Mouse (Mus musculus) monocyte, adult 2 months (primary cell): ENCODE results near the gene Apbb1ip.
"Not testable (repeated sequence)": the region's sequence is repeated elsewhere in the genome, so short reads cannot be mapped to it uniquely, and the experiment has no call there.

Experiments
- DNase-seq, 2 experiments: peaks; one replicate each; pipeline ENCODE4 v3.0.0; 2022; ENCODE audit warnings: low spot score in 2 of 2, low read depth in 1 of 2

Gene Apbb1ip

GRCm38 (mm10) chr2:22815674-22816073 is 41.8 kb downstream of the Apbb1ip start:
- no peak for DNase-seq

GRCm38 (mm10) chr2:22816231-22816630 is 42.3 kb downstream of the Apbb1ip start:
- DNase-seq: no peak

DNA sequence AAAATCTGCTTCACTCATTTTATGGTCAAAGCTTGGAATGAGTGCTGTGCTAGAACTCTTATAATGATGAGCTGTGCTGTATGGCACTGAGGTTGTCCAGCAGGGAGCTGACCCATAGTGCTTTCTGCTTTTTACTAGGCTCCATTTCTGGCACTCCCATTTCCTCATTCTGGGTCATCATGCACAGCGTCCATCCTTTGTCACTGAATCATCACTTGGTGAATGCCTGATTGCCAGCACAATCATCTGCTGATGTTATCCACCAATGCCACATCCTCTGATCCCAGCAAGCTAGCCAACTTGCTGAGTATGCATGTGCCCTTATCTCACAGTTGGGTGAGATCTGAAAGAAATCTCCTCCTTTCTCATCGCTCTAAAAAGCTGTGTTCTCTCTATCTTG is 48.4 kb downstream of the Apbb1ip start:
- DNase-seq: no peak

DNA sequence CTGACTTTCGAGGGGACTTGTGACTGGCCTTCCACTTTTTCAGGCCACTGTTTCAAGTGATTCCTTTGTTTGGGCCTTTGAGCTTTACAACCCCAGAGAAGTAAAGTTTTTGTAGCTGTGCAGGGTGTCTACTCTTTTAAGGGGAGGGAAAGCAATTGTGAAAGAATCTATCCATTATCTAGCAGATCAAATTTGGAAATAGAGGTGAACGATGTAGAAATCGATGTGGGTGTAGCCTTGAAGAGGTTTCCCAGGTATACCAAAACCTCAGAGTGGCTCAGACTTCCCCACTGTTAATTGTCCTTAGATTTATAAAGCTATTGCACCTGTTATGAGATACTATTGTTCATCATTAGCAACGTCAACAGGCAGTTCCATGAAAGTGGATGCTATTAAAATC is 71.6 kb downstream of the Apbb1ip start:
- DNase-seq: no peak

- no peak for DNase-seq
These were observed 78.0 kb downstream of the Apbb1ip start for GRCm38 (mm10) chr2:22851900-22852299.

DNA sequence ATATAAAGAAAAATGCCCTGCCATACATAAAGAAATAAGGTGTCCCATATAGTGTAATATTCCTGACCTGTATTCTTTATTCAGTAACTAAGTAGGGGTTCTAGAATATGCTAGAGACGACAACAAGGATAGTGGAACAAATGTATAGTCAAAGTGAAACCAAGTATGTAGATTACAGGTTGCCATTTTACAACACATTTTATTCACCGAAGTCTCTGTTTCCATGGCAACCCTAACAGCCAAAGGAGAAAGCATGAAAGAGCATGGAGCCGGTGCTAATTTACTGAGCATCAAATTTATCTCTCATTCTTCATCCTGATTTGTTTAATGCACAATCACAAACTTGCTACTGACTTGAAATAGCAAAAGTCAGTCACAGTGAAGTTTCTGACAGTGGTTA is 83.6 kb downstream of the Apbb1ip start:
- DNase-seq: no peak

GRCm38 (mm10) chr2:22862194-22862593 is 88.3 kb downstream of the Apbb1ip start:
- no peak for DNase-seq

GRCm38 (mm10) chr2:22864394-22865037 is 90.6 kb downstream of the Apbb1ip start:
- peak; percentile 14 to 56 for DNase-seq

GRCm38 (mm10) chr2:22865818-22866217 is 91.9 kb downstream of the Apbb1ip start:
- DNase-seq: peak in 1 of 2 experiments; percentile 6

DNA sequence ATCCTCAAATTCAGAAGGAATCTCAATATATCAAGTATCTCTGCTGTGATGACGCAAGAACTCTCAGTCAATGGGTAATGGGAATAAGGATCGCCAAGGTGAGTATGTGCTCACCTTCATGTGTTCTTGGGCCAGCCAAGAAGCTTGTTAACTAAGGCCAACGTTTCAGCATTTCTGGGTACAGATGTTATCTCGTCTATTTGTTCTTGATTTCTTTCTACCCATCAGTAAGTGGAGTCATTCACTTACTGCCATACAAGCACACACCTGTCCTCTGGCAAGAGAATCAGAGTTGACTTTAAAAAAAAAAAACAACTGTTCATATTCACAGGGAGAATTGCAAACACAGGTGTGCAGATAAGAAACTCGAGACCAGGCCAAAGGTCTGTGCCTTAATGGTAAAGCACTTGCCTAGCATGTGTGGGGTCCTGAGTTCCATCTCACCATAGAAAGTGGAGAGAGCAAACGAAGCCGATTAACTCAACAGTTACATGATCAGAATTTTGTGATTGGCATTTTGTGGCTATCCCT is 93.1 kb downstream of the Apbb1ip start:
- DNase-seq: no peak

GRCm38 (mm10) chr2:22873159-22873558 is 99.3 kb downstream of the Apbb1ip start:
- DNase-seq: no peak

GRCm38 (mm10) chr2:22874628-22875027 is 100.7 kb downstream of the Apbb1ip start:
- no peak for DNase-seq

- DNase-seq: no peak
These were observed 102.7 kb downstream of the Apbb1ip start for GRCm38 (mm10) chr2:22876614-22877013.

DNA sequence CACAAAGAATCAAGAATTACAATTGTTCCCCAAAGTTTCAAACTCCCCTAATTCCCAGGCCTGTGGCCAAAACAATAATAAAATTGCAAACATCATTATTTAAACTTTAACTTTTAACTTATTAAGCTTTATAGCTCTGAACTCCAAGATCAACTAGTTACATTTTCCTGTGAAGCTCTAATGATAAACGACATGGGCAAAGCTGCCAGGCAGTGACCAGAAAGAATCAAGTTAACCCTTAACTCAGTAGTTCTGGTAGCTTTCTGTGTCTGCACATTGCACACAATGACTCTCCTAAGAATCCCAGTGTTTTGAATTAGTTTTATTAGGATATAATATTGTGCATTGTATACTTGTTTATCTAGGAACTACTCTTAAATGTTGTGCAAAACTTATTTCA is 104.9 kb downstream of the Apbb1ip start:
- DNase-seq: no peak

DNA sequence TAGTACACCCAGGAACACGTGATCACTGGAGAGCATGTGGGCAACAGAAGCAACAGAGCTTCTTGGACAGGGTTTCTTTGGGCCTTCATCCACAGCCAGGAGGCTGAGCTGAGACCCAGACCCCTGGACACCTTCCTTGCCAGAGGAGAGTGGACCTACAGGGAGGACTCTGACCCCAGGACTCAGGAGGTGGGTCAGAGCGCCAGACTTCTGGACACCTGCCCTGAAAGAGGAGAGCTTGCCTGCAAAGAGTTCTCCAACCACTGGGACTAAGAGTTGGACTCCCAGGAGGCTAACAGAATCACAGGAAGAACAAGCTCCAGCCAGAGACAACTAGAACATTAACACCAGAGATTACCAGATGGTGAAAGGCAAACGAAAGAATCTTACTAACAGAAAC is 106.8 kb downstream of the Apbb1ip start:
- DNase-seq: not testable (repeated sequence)

DNA sequence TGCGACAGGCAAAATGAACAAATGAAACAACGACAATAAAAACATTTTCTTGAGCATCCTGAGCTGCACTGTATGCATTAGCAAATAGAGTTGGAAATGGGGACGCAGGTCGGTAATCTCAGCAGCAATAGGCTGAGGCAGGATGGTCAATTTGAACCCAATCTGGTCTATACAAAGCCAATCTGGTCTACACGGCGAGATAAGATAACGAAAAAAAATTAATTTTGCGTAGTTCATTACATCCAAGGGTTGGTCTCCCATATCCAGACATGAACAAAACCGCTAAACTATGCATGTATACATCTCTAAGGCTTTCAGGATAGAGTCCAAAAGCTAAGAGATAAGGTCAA is 121.0 kb downstream of the Apbb1ip start:
- no peak for DNase-seq

DNA sequence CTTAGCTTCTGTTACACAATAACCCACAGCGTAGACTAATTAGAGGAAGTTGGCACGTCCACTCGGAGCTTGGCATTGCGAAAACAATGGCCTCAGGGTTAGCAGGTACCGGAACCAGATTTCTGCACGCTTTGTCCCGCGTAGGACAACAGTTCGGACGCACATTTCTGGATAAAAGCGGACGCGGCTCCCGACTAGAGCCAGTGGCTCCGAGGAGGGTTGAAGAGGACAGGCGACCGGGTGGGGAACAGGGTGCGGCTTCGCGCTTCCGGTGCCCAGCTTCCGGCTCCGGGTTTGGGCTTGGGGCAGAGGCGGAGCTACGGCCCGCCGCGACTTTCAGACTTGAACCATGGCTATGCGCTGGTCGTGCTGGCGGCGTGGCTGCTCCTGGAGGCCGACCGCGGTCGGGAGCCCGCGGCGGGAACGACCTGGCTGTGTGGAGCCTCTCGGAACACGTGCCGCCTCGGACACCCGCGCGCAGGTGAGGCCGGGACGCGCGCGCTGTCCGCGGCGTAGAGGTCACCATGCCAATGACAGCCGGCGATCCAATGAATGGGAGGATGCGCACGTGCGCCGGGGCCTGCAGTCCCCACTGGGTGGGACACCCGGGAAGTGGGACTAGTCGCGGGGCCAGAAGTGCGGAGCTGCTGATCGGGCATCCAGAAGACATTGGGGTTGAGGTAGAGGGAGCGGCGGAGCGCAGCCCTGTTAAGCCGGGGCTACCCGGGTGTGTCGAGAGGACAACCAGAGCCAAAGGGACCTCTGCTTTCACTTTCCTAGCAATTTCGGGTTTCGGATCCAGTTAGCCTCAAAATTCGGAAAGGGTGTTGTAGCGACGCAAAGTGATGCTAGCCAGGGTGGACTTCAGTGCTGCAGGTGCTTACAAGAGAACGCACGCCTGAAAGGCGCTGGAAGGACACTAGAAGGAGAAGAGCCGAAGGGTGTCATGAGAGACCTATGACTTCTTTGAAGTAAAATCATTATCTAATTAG is 121.7 kb downstream of the Apbb1ip start, which contains the start of gene Pdss1:
Gene Pdss1, plus strand, starts transcription at position 241 of the 992 bp plus-strand sequence.
- DNase-seq: peak; percentile 83 to 86

DNA sequence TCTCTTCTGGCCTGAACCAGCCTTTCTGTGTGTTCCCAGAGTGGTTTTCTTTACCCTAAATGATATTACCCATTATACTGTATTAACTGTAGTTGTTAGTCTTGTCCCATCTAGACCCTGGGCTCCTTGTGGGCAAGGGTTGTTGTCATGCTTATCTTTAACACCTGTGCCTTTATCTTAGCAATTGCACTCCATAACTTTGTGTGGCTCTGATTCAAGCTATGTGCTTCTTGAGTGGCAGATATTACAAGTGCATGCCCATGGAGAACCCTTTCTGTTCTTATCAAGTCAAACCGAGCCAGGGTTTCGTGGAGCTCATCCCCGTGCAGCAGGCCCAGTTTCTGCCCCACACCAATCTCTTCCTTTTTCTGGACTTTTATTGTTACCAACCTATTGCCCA is 130.1 kb downstream of the Apbb1ip start:
- no peak for DNase-seq

DNA sequence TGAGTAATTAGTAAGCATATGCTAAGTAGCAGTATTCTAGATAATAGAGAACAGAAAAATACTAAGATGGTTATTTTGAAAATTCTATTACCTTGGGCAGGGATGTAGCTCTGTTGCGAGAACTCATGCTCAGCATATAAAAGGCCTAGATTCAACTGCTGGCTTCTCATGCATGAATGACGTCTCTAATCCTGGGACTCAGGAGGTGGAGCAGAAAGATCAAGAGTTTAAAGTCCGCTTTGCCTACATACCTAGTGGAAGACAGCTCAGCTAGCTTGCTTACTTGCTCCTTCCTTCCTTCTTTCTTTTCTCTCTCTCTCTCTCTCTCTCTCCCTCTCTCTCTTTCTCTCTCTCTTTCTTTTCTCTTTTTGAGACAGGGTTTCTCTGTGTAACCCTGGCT is 140.5 kb downstream of the Apbb1ip start:
- no peak for DNase-seq

- DNase-seq: no peak
These were observed 144.8 kb downstream of the Apbb1ip start for GRCm38 (mm10) chr2:22918651-22919050.
